Mouse (Mus musculus) lung, embryonic 14.5 days (tissue): ENCODE data around the gene Psmb9. TPM values are rescaled to one million over a fixed set of nuclear protein-coding genes. Genes with fewer than 3 reads are reported as not detected.

Experiments used
- ATAC-seq: fragments of 200-750 bp; cut with Nextera tagmentation; 2 replicates; pipeline ENCODE4 v1.8.0; 2017; ENCODE audit warnings: mild to moderate bottlenecking, moderate TSS enrichment, moderate library complexity; ENCODE audit not compliant: insufficient read depth
- DNase-seq: peaks from one replicate; pipeline ENCODE4 v3.0.0-alpha.2; 2015
- H3K27ac ChIP-seq: fragments of 300-500 bp; sonication (generic); 2 replicates; pipeline ENCODE4 v1.5.1; 2014; ENCODE audit warnings: low read depth, mild to moderate bottlenecking, moderate library complexity
- H3K27me3 ChIP-seq: fragments of 300-500 bp; sonication (generic); 2 replicates; pipeline ENCODE4 v1.6.1; 2014; ENCODE audit warnings: low read length, control low read depth; ENCODE audit not compliant: insufficient read depth
- H3K36me3 ChIP-seq: fragments of 300-500 bp; sonication (generic); 2 replicates; pipeline ENCODE4 v1.6.1; 2014; ENCODE audit warnings: control low read depth; ENCODE audit not compliant: insufficient read depth
- H3K4me1 ChIP-seq: fragments of 300-500 bp; sonication (generic); 2 replicates; pipeline ENCODE4 v1.6.1; 2014; ENCODE audit warnings: antibody characterized with exemption, control low read depth; ENCODE audit not compliant: insufficient read depth
- H3K4me2 ChIP-seq: fragments of 300-500 bp; sonication (generic); 2 replicates; pipeline ENCODE4 v1.6.1; 2014; ENCODE audit warnings: mild to moderate bottlenecking
- H3K4me3 ChIP-seq: fragments of 300-500 bp; sonication (generic); 2 replicates; pipeline ENCODE4 v1.5.1; 2014; ENCODE audit warnings: low read depth, low read length
- H3K9ac ChIP-seq: fragments of 300-500 bp; sonication (generic); 2 replicates; pipeline ENCODE4 v1.6.1; 2014
- H3K9me3 ChIP-seq: fragments of 300-500 bp; sonication (generic); 2 replicates; pipeline ENCODE4 v1.6.1; 2016; ENCODE audit warnings: low read depth, low read length, control low read depth
- CTCF ChIP-seq: IDR thresholded peaks from 2 replicates; pipeline ENCODE4 v1.5.1; 2016; ENCODE audit warnings: antibody characterized with exemption, low read depth
- WGBS: fragments of 180-500 bp; shearing (Covaris S2); extraction: QIAGEN DNeasy Blood & Tissue Kit; methylation state at CpG from one replicate; pipeline ENCODE4 v1.1.7; 2014; 5-methylcytosine and 5-hydroxymethylcytosine counted together
- polyA plus RNA-seq: library from polyadenylated mRNA; unstranded; fragments of >200 nt; fragmentation: Nextera tagmentation; extraction: Ambion mirVana; gene quantifications from 2 replicates; pipeline ENCODE4 v1.2.1, GENCODE M21; 2014

Psmb9 gene
- polyA plus RNA-seq, 1 experiment from 2014 or later = 3.4 TPM

DNA sequence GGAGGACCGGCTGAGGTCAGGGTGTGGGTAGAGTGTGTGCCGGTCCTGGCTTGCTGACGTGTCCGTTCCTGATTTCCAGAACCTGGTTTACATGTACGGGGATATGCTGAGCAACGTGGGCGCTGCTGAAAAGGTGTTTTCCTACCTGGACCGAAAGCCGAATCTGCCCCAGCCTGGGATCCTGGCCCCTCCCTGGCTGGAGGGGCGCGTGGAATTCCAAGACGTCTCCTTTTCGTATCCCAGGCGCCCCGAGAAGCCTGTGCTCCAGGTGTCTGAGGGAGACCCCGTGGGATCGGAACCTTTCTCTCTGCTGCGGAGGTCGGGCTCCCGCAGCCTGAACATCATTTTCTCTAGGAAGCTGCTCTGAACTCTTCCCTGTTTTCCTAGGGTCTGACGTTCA is 26.4 kb upstream of the Psmb9 start:
- DNase-seq (no peak), ATAC-seq (no peak)
- no peak overlapping the region for H3K27ac ChIP-seq
- H3K4me2 ChIP-seq = no peak overlapping the region
- no peaks in the 10 kb centered on the region for H3K4me1 ChIP-seq
- H3K36me3 ChIP-seq = no peaks in the 10 kb centered on the region
- H3K9me3 ChIP-seq = no peaks in the 10 kb centered on the region
- H3K27me3 ChIP-seq = peaks cover 42% of the 10 kb centered on the region
- no peak overlapping the region for H3K4me3 ChIP-seq
- H3K9ac ChIP-seq = no peak overlapping the region
- WGBS = 45% methylated on average over 21 of the region's 21 CpGs
- TF ChIP-seq CTCF = no peak

DNA sequence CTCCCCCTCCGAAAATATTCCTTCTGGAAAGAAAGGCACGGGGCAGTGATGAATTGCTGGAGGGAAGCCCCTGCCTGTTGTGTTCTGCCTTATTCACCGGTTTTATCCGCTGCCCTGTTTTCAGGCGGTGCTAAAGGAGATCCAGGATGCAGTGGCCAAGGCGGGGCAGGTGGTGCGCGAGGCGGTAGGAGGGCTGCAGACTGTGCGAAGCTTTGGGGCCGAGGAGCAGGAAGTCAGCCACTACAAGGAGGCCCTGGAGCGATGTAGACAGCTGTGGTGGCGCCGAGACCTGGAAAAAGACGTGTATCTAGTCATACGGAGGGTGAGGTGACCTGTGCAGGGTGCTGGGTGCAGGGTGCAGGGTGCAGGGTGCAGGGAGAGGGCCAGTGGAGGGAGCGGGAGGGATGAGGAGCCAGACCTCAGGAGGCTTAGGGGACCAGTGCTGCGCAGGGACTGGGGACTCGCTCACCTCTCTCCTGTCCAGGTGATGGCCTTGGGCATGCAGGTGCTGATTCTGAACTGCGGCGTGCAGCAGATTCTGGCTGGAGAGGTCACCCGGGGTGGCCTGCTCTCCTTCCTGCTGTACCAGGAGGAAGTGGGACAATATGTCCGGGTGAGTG is 24.3 kb upstream of the Psmb9 start:
- 20% methylated on average over 23 of the region's 23 CpGs for WGBS
- DNase-seq (no peak), ATAC-seq (no peak)
- Histone ChIP-seq H3K4me3 (no peak overlapping the region), H3K27me3 (peaks cover 47% of the 10 kb centered on the region), H3K36me3 (no peaks in the 10 kb centered on the region), H3K9me3 (no peaks in the 10 kb centered on the region), H3K4me2 (no peak overlapping the region), H3K4me1 (no peaks in the 10 kb centered on the region), H3K9ac (no peak overlapping the region), H3K27ac (no peak overlapping the region)
- TF ChIP-seq CTCF = no peak

DNA sequence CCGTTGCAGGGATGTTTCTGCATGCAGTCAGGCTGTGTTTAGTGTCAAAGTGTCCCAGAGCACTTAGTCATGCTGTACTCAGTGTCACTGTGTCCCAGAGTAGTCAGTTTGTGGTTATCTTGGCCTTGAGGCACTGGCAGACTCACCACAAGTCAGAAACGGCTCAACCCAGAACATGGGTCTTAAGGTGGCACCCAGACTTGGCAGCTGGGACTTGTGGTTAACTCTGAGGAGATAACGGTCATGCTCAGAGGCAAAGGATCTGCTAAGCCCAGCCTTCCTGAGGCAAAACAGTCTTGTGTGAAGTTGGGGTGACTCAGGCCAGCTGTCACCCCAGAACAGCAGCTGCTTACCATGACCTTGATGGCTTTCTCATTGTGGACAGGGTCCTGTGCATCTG is 23.0 kb upstream of the Psmb9 start:
- DNase-seq (no peak), ATAC-seq (no peak)
- WGBS = 60% methylated on average over 3 of the region's 3 CpGs
- peaks cover 49% of the 10 kb centered on the region for H3K27me3 ChIP-seq
- no peaks in the 10 kb centered on the region for H3K36me3 ChIP-seq
- H3K4me3 ChIP-seq = no peak overlapping the region
- H3K4me1 ChIP-seq = no peaks in the 10 kb centered on the region
- no peak for TF ChIP-seq CTCF
- no peak overlapping the region for H3K27ac ChIP-seq
- no peak overlapping the region for H3K9ac ChIP-seq
- H3K9me3 ChIP-seq = no peaks in the 10 kb centered on the region
- no peak overlapping the region for H3K4me2 ChIP-seq

DNA sequence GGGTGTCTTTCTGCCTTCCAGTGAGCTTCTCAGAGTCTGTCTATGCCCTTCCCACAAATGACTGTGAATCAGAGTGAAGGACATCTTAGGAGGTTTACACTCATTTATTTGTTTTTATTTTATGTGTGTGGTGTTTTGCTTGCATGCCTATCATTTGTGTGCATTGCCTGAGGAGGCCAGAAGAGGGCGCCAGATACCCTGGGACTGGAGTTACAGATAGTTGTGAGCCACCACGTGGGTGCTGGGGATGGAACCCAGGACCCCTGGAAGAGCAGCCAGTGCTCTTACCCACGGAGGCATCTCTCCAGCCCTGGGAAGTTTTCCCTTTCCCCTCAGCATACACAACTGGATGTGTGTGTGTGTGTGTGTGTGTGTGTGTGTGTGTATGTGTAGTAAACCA is 22.1 kb upstream of the Psmb9 start:
- H3K9me3 ChIP-seq = no peaks in the 10 kb centered on the region
- H3K27me3 ChIP-seq = peaks cover 53% of the 10 kb centered on the region
- no peak for DNase-seq
- H3K4me3 ChIP-seq = no peak overlapping the region
- no peaks in the 10 kb centered on the region for H3K4me1 ChIP-seq
- no peaks in the 10 kb centered on the region for H3K36me3 ChIP-seq
- no peak for ATAC-seq
- H3K27ac ChIP-seq = no peak overlapping the region
- H3K9ac ChIP-seq = no peak overlapping the region
- peak; percentile 42 for TF ChIP-seq CTCF
- no peak overlapping the region for H3K4me2 ChIP-seq
- 44% methylated on average over 3 of the region's 3 CpGs for WGBS

DNA sequence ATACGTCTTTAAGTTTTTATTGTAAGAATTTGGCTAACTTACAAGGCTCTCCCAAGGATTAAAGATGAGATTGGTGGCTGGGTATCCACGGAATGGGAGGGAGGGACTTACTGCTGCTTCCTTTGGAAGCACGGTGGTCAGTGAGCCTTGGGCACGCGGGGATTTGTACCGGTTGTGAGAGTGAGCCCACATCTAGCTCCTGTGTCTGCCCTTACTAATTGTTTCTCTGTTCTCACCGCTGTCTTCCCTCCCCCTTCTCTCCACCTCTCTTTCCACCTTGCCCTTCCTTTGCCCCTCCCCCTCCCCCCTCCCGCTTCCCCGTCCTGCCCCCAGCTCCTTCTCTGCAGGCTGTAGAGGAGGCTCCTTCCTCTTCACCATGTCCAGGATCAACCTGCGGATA is 20.9 kb upstream of the Psmb9 start:
- TF ChIP-seq CTCF = no peak
- Histone ChIP-seq H3K27me3 (peaks cover 43% of the 10 kb centered on the region), H3K9ac (no peak overlapping the region), H3K27ac (no peak overlapping the region), H3K4me3 (no peak overlapping the region), H3K4me1 (no peaks in the 10 kb centered on the region), H3K36me3 (no peaks in the 10 kb centered on the region), H3K9me3 (no peaks in the 10 kb centered on the region), H3K4me2 (no peak overlapping the region)
- WGBS = 23% methylated on average over 10 of the region's 10 CpGs
- no peak for ATAC-seq
- DNase-seq = no peak

DNA sequence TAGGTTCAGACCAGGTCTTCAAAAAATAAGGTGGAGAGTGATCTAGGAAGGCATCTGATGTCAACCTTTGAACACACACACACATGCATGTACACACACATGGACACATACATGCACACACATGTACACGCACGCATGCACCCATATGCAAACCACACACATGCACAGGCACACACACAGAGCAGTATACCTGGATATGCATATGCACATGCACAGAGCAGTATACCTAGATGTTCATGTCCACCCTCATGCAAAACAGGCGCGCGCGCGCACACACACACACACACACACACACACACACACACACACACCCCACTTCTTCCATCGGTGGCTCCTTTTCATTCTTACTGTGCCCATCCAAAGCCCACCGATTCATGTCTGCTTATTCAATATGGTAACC is 20.3 kb upstream of the Psmb9 start:
- Histone ChIP-seq H3K9ac (no peak overlapping the region), H3K27me3 (peaks cover 37% of the 10 kb centered on the region), H3K4me1 (no peaks in the 10 kb centered on the region), H3K4me2 (no peak overlapping the region), H3K4me3 (no peak overlapping the region), H3K36me3 (no peaks in the 10 kb centered on the region), H3K9me3 (no peaks in the 10 kb centered on the region), H3K27ac (no peak overlapping the region)
- ATAC-seq (no peak), DNase-seq (no peak)
- WGBS = 96% methylated on average over 9 of the region's 9 CpGs
- no peak for TF ChIP-seq CTCF

DNA sequence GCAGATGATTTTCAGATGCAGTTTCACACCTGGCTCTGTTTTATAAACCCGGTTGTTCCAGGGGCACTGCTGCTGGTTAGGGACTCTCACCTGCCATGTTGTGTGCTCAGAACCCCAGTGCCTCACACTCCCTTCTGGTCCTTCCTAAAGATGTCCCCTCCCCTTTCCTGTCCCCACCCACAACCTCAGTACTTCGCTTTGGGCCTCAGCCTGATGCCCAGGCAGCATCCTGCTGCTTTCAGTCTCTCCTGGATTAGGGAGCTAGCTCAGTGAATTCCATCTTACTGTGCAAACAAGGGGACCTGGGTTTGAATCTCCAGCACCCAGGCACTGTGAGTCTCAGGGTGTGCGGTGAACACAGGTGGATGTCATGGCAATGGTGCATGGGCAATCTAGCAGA is 19.9 kb upstream of the Psmb9 start:
- Histone ChIP-seq H3K36me3 (no peaks in the 10 kb centered on the region), H3K4me1 (no peaks in the 10 kb centered on the region), H3K27ac (no peak overlapping the region), H3K27me3 (peaks cover 35% of the 10 kb centered on the region; the same call in 1 of the 2 replicates), H3K4me2 (no peak overlapping the region), H3K9ac (no peak overlapping the region), H3K4me3 (no peak overlapping the region), H3K9me3 (no peaks in the 10 kb centered on the region)
- ATAC-seq (no peak), DNase-seq (no peak)
- TF ChIP-seq CTCF = no peak
- WGBS = 61% methylated on average over 3 of the region's 3 CpGs

DNA sequence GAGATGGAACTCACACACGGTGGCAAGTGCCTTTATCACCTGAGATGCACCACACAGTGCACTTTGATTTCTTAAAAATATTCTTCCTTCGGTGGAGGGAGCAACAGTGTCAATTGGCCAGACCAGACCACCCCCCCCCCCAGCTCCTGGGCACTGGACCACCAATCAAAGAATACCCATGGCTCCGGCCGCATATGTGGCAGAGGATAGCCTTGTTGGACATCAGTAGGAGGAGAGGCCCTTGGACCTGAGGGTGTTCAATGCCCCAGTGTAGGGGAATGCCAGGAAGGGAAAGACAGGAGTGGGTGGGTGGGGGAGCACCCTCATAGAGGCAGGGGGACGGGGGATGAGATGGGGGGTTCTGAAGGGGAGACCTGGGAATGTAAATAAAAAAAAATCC is 19.2 kb upstream of the Psmb9 start:
- Histone ChIP-seq H3K4me2 (no peak overlapping the region), H3K4me3 (no peak overlapping the region), H3K27me3 (peaks cover 30% of the 10 kb centered on the region; the same call in 1 of the 2 replicates), H3K4me1 (no peaks in the 10 kb centered on the region), H3K36me3 (no peaks in the 10 kb centered on the region), H3K9ac (no peak overlapping the region), H3K27ac (no peak overlapping the region), H3K9me3 (no peaks in the 10 kb centered on the region)
- WGBS = 82% methylated on average over 5 of the region's 5 CpGs
- TF ChIP-seq CTCF = no peak
- ATAC-seq (no peak), DNase-seq (no peak)
